Mouse (Mus musculus): ENCODE data around the gene Hopx. TPM values are rescaled to one million over a fixed set of nuclear protein-coding genes. Genes with fewer than 3 reads are reported as not detected.

Hopx gene
- polyA plus RNA-seq, 1 experiment from 2014 or later: 0.13 TPM

DNA sequence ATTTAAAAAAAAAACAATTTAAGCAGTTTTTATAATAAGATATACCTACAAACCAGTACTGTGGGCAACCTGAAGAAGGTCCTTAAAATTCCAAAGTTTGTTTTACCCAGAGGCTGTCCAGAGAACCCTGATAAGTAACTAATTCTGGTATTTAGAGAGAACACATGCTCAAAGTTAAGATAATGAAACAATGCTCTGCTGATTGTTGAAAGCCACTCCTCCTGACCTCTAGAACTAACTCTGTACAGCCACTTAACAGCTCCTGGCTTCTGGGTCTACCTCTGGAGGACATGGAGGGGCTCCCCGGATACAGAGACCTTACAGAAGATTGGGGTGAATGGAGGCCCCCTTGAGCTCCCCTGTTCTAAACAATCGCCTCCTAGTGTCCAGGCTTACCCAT is 15.0 kb upstream of the Hopx start:
- H3K4me3 ChIP-seq (ENCODE audit: low read depth, low read length): no peak overlapping the region
- H3K9me3 ChIP-seq (ENCODE audit: control insufficient read depth, low read length): no peaks in the 10 kb centered on the region
- H3K4me1 ChIP-seq (ENCODE audit: control insufficient read depth, insufficient read depth, low read length): no peaks in the 10 kb centered on the region
- no peak overlapping the region for H3K4me2 ChIP-seq (ENCODE audit: low read depth, severe bottlenecking)
- H3K36me3 ChIP-seq (ENCODE audit: control insufficient read depth, insufficient read depth, low read length): no peaks in the 10 kb centered on the region
- DNase-seq (ENCODE audit: low spot score) (no peak), ATAC-seq (ENCODE audit: insufficient number of reproducible peaks, low FRiP score, low TSS enrichment, low read depth) (no peak)
- 85% methylated on average over 2 of the region's 2 CpGs for WGBS
- no peak overlapping the region for H3K27ac ChIP-seq (replicated peaks; ENCODE audit: low read depth, low read length)
- H3K9ac ChIP-seq (ENCODE audit: low read length): no peak overlapping the region
- H3K27me3 ChIP-seq (ENCODE audit: control insufficient read depth, insufficient read depth, low read length): no peaks in the 10 kb centered on the region

DNA sequence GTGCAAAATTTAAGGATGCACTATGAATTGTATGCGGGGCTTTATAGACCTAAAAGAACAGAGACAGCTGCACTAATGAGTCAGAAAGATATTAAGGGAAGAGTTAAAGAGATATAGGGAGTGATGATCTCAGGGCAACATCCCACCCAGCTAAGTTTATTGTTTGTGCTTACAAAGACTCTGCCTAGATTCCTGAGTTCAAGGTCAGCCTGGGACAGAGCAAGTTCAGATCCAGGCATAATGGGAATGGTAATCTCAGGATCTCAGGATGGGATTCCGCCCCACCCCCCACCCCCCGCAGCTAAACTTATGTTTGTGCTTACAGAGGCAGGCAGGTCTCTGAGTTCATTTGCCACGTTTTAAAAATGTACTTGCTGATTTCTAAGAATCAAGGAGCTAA is 13.9 kb upstream of the Hopx start:
- Histone ChIP-seq H3K4me1 (ENCODE audit: control insufficient read depth, insufficient read depth, low read length) (no peaks in the 10 kb centered on the region), H3K4me2 (ENCODE audit: low read depth, severe bottlenecking) (no peak overlapping the region), H3K9ac (ENCODE audit: low read length) (no peak overlapping the region), H3K4me3 (ENCODE audit: low read depth, low read length) (no peak overlapping the region), H3K36me3 (ENCODE audit: control insufficient read depth, insufficient read depth, low read length) (no peaks in the 10 kb centered on the region), H3K27me3 (ENCODE audit: control insufficient read depth, insufficient read depth, low read length) (no peaks in the 10 kb centered on the region), H3K9me3 (ENCODE audit: control insufficient read depth, low read length) (no peaks in the 10 kb centered on the region), H3K27ac (replicated peaks; ENCODE audit: low read depth, low read length) (no peak overlapping the region)
- ATAC-seq (ENCODE audit: insufficient number of reproducible peaks, low FRiP score, low TSS enrichment, low read depth) (no peak), DNase-seq (ENCODE audit: low spot score) (no peak)
- 85% methylated on average over 4 of the region's 4 CpGs for WGBS

DNA sequence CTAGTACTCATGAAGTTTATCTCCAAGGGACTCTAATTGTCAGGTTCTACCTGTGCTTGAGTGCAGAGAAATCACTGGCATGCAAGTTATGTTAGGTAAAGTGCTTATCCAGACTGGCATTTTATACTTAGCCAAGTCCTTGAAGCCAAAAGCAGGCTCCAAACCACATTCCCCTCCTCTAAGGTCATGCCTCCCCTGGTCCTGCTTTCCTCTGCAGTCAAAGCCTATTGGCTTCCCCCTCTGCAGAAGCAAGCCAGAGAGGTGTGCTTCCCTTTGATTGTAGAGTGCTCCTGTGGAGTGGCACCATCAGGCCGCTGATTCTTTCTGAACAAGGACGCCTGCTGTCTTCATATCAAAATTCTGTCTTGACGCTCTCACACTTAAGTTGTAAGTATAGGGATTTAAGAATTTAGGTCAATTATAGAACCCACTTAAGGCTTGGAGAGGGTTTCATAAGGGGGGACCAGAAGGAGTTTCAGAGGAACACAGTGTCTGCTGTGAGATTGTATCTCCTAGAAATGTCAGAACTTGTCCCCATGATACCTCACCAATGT is 11.6 kb upstream of the Hopx start:
- H3K9me3 ChIP-seq (ENCODE audit: control insufficient read depth, low read length): no peaks in the 10 kb centered on the region
- H3K4me2 ChIP-seq (ENCODE audit: low read depth, severe bottlenecking): no peak overlapping the region
- no peak overlapping the region for H3K27ac ChIP-seq (replicated peaks; ENCODE audit: low read depth, low read length)
- no peak for DNase-seq (ENCODE audit: low spot score)
- no peak overlapping the region for H3K9ac ChIP-seq (ENCODE audit: low read length)
- 91% methylated on average over 3 of the region's 3 CpGs for WGBS
- no peaks in the 10 kb centered on the region for H3K27me3 ChIP-seq (ENCODE audit: control insufficient read depth, insufficient read depth, low read length)
- H3K4me1 ChIP-seq (ENCODE audit: control insufficient read depth, insufficient read depth, low read length): no peaks in the 10 kb centered on the region
- no peaks in the 10 kb centered on the region for H3K36me3 ChIP-seq (ENCODE audit: control insufficient read depth, insufficient read depth, low read length)
- H3K4me3 ChIP-seq (ENCODE audit: low read depth, low read length): no peak overlapping the region
- no peak for ATAC-seq (ENCODE audit: insufficient number of reproducible peaks, low FRiP score, low TSS enrichment, low read depth)

DNA sequence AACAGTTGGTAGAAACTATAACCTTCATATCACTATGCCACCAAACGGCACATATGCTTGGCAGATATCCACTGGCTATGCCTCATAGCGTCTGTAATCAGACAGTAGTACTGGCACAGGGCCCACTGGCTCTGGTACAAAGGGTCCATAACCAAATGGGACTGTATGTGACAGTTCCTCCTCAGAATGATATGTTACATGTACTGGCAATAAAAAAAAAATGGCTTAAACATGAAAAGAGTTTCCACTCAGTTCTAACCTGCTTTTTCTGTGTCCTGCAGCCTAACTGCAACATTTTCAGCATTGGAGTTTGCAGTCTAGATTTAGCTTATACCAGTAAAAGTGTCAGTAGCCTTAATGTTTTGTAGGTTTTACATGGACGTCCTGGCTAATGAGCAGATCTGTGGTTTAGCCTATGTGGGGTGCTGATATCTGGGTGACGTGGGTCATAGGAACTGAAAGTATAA is 9.9 kb upstream of the Hopx start:
- H3K27ac ChIP-seq (replicated peaks; ENCODE audit: low read depth, low read length): no peak overlapping the region
- 83% methylated on average over 4 of the region's 4 CpGs for WGBS
- H3K9me3 ChIP-seq (ENCODE audit: control insufficient read depth, low read length): no peaks in the 10 kb centered on the region
- H3K9ac ChIP-seq (ENCODE audit: low read length): no peak overlapping the region
- no peak overlapping the region for H3K4me2 ChIP-seq (ENCODE audit: low read depth, severe bottlenecking)
- H3K4me3 ChIP-seq (ENCODE audit: low read depth, low read length): no peak overlapping the region
- H3K27me3 ChIP-seq (ENCODE audit: control insufficient read depth, insufficient read depth, low read length): no peaks in the 10 kb centered on the region
- ATAC-seq (ENCODE audit: insufficient number of reproducible peaks, low FRiP score, low TSS enrichment, low read depth) (no peak), DNase-seq (ENCODE audit: low spot score) (no peak)
- no peaks in the 10 kb centered on the region for H3K36me3 ChIP-seq (ENCODE audit: control insufficient read depth, insufficient read depth, low read length)
- no peaks in the 10 kb centered on the region for H3K4me1 ChIP-seq (ENCODE audit: control insufficient read depth, insufficient read depth, low read length)

DNA sequence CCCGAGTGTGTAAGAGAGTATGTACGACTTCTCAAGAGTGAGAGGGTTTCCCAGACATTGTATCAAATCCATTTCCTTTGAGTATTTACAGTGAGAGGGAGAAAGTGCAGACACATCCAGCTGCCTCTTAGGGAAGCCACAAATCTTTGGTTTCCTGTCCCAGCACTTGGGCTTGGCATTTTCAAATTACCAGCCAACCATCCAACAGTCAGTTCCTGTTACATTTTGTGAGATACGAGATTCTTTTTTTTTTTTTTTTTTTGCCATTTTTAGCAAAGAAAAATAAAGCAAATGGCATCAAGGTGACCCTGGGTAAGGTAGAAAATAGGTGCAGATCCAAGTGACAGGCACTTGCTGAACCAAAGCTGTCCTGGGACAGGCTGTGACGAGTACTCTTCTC is 9.2 kb upstream of the Hopx start:
- Histone ChIP-seq H3K27me3 (ENCODE audit: control insufficient read depth, insufficient read depth, low read length) (no peaks in the 10 kb centered on the region), H3K9ac (ENCODE audit: low read length) (no peak overlapping the region), H3K4me2 (ENCODE audit: low read depth, severe bottlenecking) (no peak overlapping the region), H3K9me3 (ENCODE audit: control insufficient read depth, low read length) (no peaks in the 10 kb centered on the region), H3K27ac (replicated peaks; ENCODE audit: low read depth, low read length) (no peak overlapping the region), H3K4me1 (ENCODE audit: control insufficient read depth, insufficient read depth, low read length) (no peaks in the 10 kb centered on the region), H3K36me3 (ENCODE audit: control insufficient read depth, insufficient read depth, low read length) (no peaks in the 10 kb centered on the region), H3K4me3 (ENCODE audit: low read depth, low read length) (no peak overlapping the region)
- no peak for DNase-seq (ENCODE audit: low spot score)
- WGBS: 77% methylated on average over 4 of the region's 4 CpGs
- no peak for ATAC-seq (ENCODE audit: insufficient number of reproducible peaks, low FRiP score, low TSS enrichment, low read depth)

DNA sequence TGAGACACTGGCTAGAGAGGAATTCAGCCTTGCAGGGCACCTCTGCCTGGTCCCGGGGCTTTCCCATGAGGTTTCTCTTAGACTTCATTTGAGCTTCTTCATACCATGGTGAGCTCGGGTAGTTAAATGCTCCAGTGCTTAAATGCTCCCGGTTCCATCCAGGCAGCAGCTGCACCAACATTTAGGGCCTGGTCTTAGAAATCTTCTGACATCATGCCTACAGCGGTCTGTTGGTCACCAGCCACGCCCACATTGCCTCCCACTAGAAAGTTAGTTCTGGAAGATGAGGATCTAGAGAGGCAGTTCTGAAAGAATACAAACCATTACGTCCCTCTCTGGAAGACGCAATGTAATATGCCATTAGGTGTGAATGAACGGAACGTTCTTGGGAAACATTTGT is 8.7 kb upstream of the Hopx start:
- WGBS: 65% methylated on average over 9 of the region's 9 CpGs
- ATAC-seq (ENCODE audit: insufficient number of reproducible peaks, low FRiP score, low TSS enrichment, low read depth): no peak
- Histone ChIP-seq H3K4me3 (ENCODE audit: low read depth, low read length) (no peak overlapping the region), H3K36me3 (ENCODE audit: control insufficient read depth, insufficient read depth, low read length) (no peaks in the 10 kb centered on the region), H3K9ac (ENCODE audit: low read length) (no peak overlapping the region), H3K27me3 (ENCODE audit: control insufficient read depth, insufficient read depth, low read length) (no peaks in the 10 kb centered on the region), H3K9me3 (ENCODE audit: control insufficient read depth, low read length) (no peaks in the 10 kb centered on the region), H3K27ac (replicated peaks; ENCODE audit: low read depth, low read length) (no peak overlapping the region), H3K4me1 (ENCODE audit: control insufficient read depth, insufficient read depth, low read length) (no peaks in the 10 kb centered on the region), H3K4me2 (ENCODE audit: low read depth, severe bottlenecking) (no peak overlapping the region)
- DNase-seq (ENCODE audit: low spot score): no peak

DNA sequence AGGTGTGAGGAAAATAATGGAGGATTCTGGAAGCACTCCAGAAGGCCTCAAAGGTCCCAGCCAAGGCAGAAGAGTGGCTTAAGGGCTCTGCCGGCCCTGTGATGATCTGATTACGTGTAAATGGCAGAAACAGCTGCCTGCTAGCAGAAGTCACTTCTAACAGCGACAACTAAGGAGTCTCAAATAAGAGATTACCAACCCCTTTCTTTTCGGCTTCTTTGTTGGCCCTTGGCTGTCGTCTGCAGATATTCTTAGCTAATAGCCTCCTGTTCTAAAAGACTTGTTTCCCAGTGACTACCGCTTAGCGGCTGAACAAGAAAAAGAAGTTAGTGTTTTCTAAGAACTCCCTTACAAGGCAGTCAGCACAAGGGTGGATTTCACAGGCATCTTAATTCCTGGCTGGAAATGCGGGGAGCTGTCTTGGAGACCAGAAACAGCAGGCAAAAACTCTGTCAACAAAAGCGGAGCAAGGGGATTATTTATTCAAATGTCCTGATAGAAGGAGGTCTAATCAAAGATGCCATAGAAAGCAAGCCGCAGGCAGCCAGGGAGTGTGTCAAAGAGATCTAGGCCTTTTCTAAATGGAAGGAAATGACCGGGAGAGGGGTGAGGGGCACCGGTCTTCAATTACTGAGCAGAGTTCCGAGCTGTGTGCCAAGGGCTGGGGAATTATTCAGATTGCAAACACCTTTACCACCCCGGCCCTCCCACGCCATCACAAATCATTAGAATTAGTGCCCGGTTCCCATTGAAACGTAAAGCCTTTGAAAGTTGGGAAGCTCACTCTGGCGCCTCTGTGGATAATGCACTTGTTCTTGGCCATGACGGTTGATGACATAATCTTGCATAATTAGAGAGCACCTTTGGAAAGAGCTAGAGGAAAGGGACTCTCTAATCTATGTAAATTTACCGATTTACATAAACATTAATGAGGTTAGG is 7.6 kb upstream of the Hopx start:
- H3K27me3 ChIP-seq (ENCODE audit: control insufficient read depth, insufficient read depth, low read length): no peaks in the 10 kb centered on the region
- H3K4me1 ChIP-seq (ENCODE audit: control insufficient read depth, insufficient read depth, low read length): no peaks in the 10 kb centered on the region

DNA sequence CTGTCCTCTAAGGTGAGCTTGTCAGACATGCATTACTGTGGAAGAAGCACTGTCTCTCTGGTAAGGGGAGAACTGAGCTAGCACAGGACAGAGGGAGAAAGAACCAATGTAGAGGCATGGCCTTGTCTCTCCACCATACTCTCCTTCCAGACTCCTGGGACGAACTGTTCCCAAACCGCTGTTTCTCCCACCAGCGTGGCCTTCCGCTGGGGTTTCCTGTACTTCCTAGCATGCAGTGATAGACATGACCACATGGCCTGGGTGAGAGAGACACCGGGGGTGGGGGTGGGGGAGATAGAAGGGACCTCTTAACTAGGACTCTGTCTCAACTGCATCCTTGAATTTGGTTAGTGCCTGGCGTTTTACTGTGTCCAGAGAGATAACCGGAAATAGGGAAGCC is 5.8 kb upstream of the Hopx start:
- H3K4me2 ChIP-seq (ENCODE audit: low read depth, severe bottlenecking): no peak overlapping the region
- H3K9me3 ChIP-seq (ENCODE audit: control insufficient read depth, low read length): no peaks in the 10 kb centered on the region
- WGBS: 92% methylated on average over 7 of the region's 7 CpGs
- no peak overlapping the region for H3K27ac ChIP-seq (replicated peaks; ENCODE audit: low read depth, low read length)
- H3K4me1 ChIP-seq (ENCODE audit: control insufficient read depth, insufficient read depth, low read length): no peaks in the 10 kb centered on the region
- no peak overlapping the region for H3K9ac ChIP-seq (ENCODE audit: low read length)
- no peaks in the 10 kb centered on the region for H3K27me3 ChIP-seq (ENCODE audit: control insufficient read depth, insufficient read depth, low read length)
- DNase-seq (ENCODE audit: low spot score) (no peak), ATAC-seq (ENCODE audit: insufficient number of reproducible peaks, low FRiP score, low TSS enrichment, low read depth) (no peak)
- H3K4me3 ChIP-seq (ENCODE audit: low read depth, low read length): no peak overlapping the region
- H3K36me3 ChIP-seq (ENCODE audit: control insufficient read depth, insufficient read depth, low read length): no peaks in the 10 kb centered on the region

More for the DNA sequence above, 7.6 kb upstream of the Hopx start:
- no peak overlapping the region for H3K4me3 ChIP-seq (ENCODE audit: low read depth, low read length)
- no peaks in the 10 kb centered on the region for H3K9me3 ChIP-seq (ENCODE audit: control insufficient read depth, low read length)
- H3K9ac ChIP-seq (ENCODE audit: low read length): no peak overlapping the region
- no peaks in the 10 kb centered on the region for H3K36me3 ChIP-seq (ENCODE audit: control insufficient read depth, insufficient read depth, low read length)
- 12% methylated on average over 20 of the region's 20 CpGs for WGBS
- ATAC-seq (ENCODE audit: insufficient number of reproducible peaks, low FRiP score, low TSS enrichment, low read depth): 0 out of 2 replicates have a peak, but pooled peaks have one; percentile 35
- H3K4me2 ChIP-seq (ENCODE audit: low read depth, severe bottlenecking): peak overlapping the region; percentile 3; the same call in 1 of the 2 replicates
- peak; percentile 40 for DNase-seq (ENCODE audit: low spot score)
- H3K27ac ChIP-seq (replicated peaks; ENCODE audit: low read depth, low read length): no peak overlapping the region
